Mouse (Mus musculus): Measurements from ENCODE around the gene Per2.

DNA sequence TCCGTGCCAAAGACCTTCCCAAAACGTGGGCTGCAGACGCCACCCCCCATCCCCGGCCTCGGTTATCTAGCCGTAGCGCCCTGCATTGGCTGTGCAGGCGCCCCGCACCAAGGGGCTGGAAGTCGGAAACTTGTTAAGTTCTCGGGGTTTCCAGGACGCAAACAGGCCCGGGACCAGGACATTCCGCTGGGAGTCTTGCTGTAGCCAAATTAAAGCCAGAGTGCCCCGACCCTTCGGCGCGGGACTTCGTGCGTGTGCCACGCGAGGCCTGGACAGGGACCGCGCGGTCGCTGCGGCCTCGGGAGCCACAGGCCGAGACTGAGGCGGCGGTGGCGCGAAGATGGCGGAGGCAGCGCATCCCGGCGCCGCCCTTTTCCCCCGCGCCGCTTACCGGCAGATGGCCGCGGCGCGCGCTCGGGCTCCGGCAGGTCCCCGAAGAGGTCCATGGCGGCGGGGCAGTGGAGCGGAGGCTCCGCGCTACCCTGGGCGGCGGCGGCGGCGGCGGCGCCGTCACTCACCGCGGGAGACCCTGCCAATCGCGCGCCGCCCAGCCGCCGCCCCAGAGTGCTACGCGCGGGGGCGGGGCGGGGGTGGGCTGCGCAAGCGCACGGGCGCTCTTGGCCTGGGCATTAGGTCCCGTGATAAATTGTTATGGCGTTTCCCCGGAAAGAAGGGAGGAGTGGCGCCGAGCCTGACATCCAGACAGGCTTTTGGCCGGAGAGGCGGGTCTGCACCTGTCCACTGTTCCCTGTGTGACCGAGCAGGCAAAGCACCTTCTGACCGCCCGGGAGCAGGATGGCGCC is 60.7 kb downstream of the Per2 start, which contains the start of gene Ilkap:
- no peak for TF ChIP-seq CTCF (conservative IDR thresholded peaks at IDR 0.05 in 1 of 2, IDR thresholded peaks at IDR 0.05 in 1 of 2; ENCODE audit: low read depth in 2 of 2, low read length in 2 of 2)
- TF ChIP-seq HCFC1 (IDR thresholded peaks at IDR 0.05; ENCODE audit: low read depth, low read length): peak; percentile 71
- TF ChIP-seq MAX (IDR thresholded peaks at IDR 0.05; ENCODE audit: low read length): peak; percentile 53
- no peak for TF ChIP-seq ZNF384 (IDR thresholded peaks at IDR 0.05; ENCODE audit: low read depth, low read length)
- no peak for TF ChIP-seq GABPA (IDR thresholded peaks at IDR 0.05; ENCODE audit: insufficient replicate concordance, low read depth, low read length)
- TF ChIP-seq UBTF (IDR thresholded peaks at IDR 0.05; ENCODE audit: low read depth, low read length): peak; percentile 72; the same call in 1 of the 2 replicates
- TF ChIP-seq NRF1 (IDR thresholded peaks at IDR 0.05; ENCODE audit: low read depth, low read length): peak; percentile 95
- no peak for TF ChIP-seq E2F4 (IDR thresholded peaks at IDR 0.05; ENCODE audit: insufficient replicate concordance, low read depth, low read length)
- TF ChIP-seq ETS1 (conservative IDR thresholded peaks at IDR 0.05; ENCODE audit: low read depth, low read length): no peak
- TF ChIP-seq POLR2AphosphoS2 (IDR thresholded peaks at IDR 0.05; ENCODE audit: low read depth, low read length): no peak
- TF ChIP-seq POLR2A (IDR thresholded peaks at IDR 0.05; ENCODE audit: low read depth, low read length): peak; percentile 70
- no peak; the same call in 1 of the 2 replicates for TF ChIP-seq ZMIZ1 (IDR thresholded peaks at IDR 0.05; ENCODE audit: low read depth, low read length)
